Mouse (Mus musculus) left cerebral cortex, postnatal 10 days (tissue): ENCODE measurements around the gene Tex13a. TPM values are rescaled to one million over a fixed set of nuclear protein-coding genes. Genes with fewer than 3 reads are reported as not detected.

Source experiments
- DNase-seq, 2 experiments: peaks; one replicate each; pipeline ENCODE4 v3.0.0; 2021 to 2022; ENCODE audit warnings: low spot score in 2 of 2, mixed read lengths in 1 of 2; ENCODE audit errors: extremely low spot score in 1 of 2
- intact Hi-C: fragments of 180-260 bp; cut with DNase I; formaldehyde crosslinking; loops from one replicate; pipeline ENCODE4 v1.15.1; 2025
- total RNA-seq, 2 experiments: library from RNA; stranded (reverse); gene quantifications; 2 replicates each; pipeline ENCODE4 v1.2.3; 2021

The Tex13a gene
- total RNA-seq, result not detected

GRCm38 (mm10) chrX:138209480-138209879, at the start of gene Tex13a:
Gene Tex13a, minus strand, starts transcription at chrX:138209580.
- intact Hi-C loops, result no loop called here
- no peak for DNase-seq

- intact Hi-C loops, result no loop called here
- no peak for DNase-seq
These were observed 25.2 kb upstream of the Tex13a start for GRCm38 (mm10) chrX:138234626-138235025.

GRCm38 (mm10) chrX:138170146-138170545, 39.2 kb downstream of the Tex13a start:
- no peak for DNase-seq
- intact Hi-C loops, result loop anchor here (10.0 kb wide), 2 partner anchors 505 to 975 kb away; no protein-coding TSS in a partner anchor
